In genomic region chr17:32376475-32376874, GRCm38 (mm10) we compare ENCODE assay signal across 27 mouse cellular contexts. TPM values are rescaled to one million over a fixed set of nuclear protein-coding genes. Genes with fewer than 3 reads are reported as not detected.
DNase-seq lines count a peak whose midpoint lies in the region; ATAC-seq and TF ChIP-seq lines count a peak whose summit lies in the region.
"Had no signal": no experiment of that assay in that cellular context is flagged by ENCODE, and none has a peak within 500 bp of the region (broad histone marks: within the 10 kb centered on the region; RNA-seq: fewer than 3 reads in every experiment).

No protein-coding gene starts in this region.

- H3K9me3 ChIP-seq in hindbrain, embryonic 10.5 days, result no peaks in the 10 kb centered on the region
- no peaks in the 10 kb centered on the region for H3K9me3 ChIP-seq in hindbrain, embryonic 12.5 days (replicated peaks)
- H3K9me3 ChIP-seq in stomach, embryonic 15.5 days, result no peaks in the 10 kb centered on the region
- no peaks in the 10 kb centered on the region for H3K9me3 ChIP-seq in stomach, postnatal 0 days (ENCODE audit: control insufficient read depth, low read length)
- no peaks in the 10 kb centered on the region for H3K9me3 ChIP-seq in liver, embryonic 13.5 days (replicated peaks)
- H3K9me3 ChIP-seq: embryonic facial prominence, embryonic 13.5 days; forebrain, embryonic 12.5 days; heart, embryonic 13.5 days; hindbrain, embryonic 13.5 days; limb, embryonic 12.5 days; midbrain, embryonic 12.5 days had no signal

- no peaks in the 10 kb centered on the region for H3K27me3 ChIP-seq in hindbrain, embryonic 10.5 days (ENCODE audit: insufficient read depth, poor library complexity, severe bottlenecking)
- H3K27me3 ChIP-seq in hindbrain, embryonic 12.5 days, result no peaks in the 10 kb centered on the region
- H3K27me3 ChIP-seq in stomach, embryonic 15.5 days (replicated peaks), result no peaks in the 10 kb centered on the region
- H3K27me3 ChIP-seq in stomach, postnatal 0 days (ENCODE audit: control insufficient read depth, insufficient read depth, low read length), result no peaks in the 10 kb centered on the region
- no peaks in the 10 kb centered on the region for H3K27me3 ChIP-seq in liver, embryonic 13.5 days
- H3K27me3 ChIP-seq: embryonic facial prominence, embryonic 13.5 days; forebrain, embryonic 12.5 days; heart, embryonic 13.5 days; hindbrain, embryonic 13.5 days; limb, embryonic 12.5 days; midbrain, embryonic 12.5 days had no signal

- intact Hi-C loops in gastrocnemius, adult 2 months (cut with DNase I), result no loop called here

- H3K9ac ChIP-seq in hindbrain, embryonic 12.5 days, result no peak overlapping the region
- H3K9ac ChIP-seq in stomach, embryonic 15.5 days, result no peak overlapping the region
- H3K9ac ChIP-seq in stomach, postnatal 0 days (ENCODE audit: low read length), result no peak overlapping the region
- peak overlapping the region; percentile 39; the same call in 1 of the 2 replicates for H3K9ac ChIP-seq in liver, embryonic 13.5 days
- H3K9ac ChIP-seq: embryonic facial prominence, embryonic 13.5 days; forebrain, embryonic 12.5 days; heart, embryonic 13.5 days; hindbrain, embryonic 13.5 days; limb, embryonic 12.5 days; midbrain, embryonic 12.5 days had no signal

- no peak for TF ChIP-seq CTCF in stomach, postnatal 0 days (IDR thresholded peaks at IDR 0.05; ENCODE audit: low read depth)
- TF ChIP-seq CTCF in gastrocnemius, adult 2 months (IDR thresholded peaks at IDR 0.05), result no peak

- no peak for DNase-seq in hindbrain, embryonic 10.5 days (ENCODE audit: low spot score)
- DNase-seq in stomach, postnatal 0 days (ENCODE audit: low spot score), result no peak
- DNase-seq in liver, embryonic 13.5 days, result no peak
- DNase-seq in testis, postnatal 14 days (ENCODE audit: low spot score), result no peak
- no peak for DNase-seq in gastrocnemius, adult 2 months
- DNase-seq: adrenal gland, postnatal 10 days; heart, postnatal 14 days; kidney, adult 9 months; kidney, postnatal 36 days; layer of hippocampus, postnatal 36 days; lung, adult 18-20 months; lung, postnatal 10 days; thymus, postnatal 14 days had no signal

- no peak overlapping the region for H3K4me3 ChIP-seq in hindbrain, embryonic 10.5 days
- H3K4me3 ChIP-seq in hindbrain, embryonic 12.5 days, result no peak overlapping the region
- no peak overlapping the region for H3K4me3 ChIP-seq in stomach, embryonic 15.5 days (replicated peaks)
- H3K4me3 ChIP-seq in stomach, postnatal 0 days (ENCODE audit: low read depth, low read length), result no peak overlapping the region
- H3K4me3 ChIP-seq in liver, embryonic 13.5 days (replicated peaks), result no peak overlapping the region
- H3K4me3 ChIP-seq in gastrocnemius, adult 2 months, result no peak overlapping the region
- H3K4me3 ChIP-seq: embryonic facial prominence, embryonic 13.5 days; erythroblast, embryonic 14.5 days; forebrain, embryonic 12.5 days; heart, embryonic 13.5 days; hindbrain, embryonic 13.5 days; limb, embryonic 12.5 days; midbrain, embryonic 12.5 days had no signal

- H3K27ac ChIP-seq in hindbrain, embryonic 10.5 days, result peak overlapping the region; percentile 9; the same call in 1 of the 2 replicates
- no peak overlapping the region for H3K27ac ChIP-seq in hindbrain, embryonic 12.5 days
- H3K27ac ChIP-seq in stomach, embryonic 15.5 days, result 0 out of 2 replicates have a peak overlapping the region, but pooled peaks have one; percentile 16
- H3K27ac ChIP-seq in stomach, postnatal 0 days (replicated peaks), result no peak overlapping the region
- peak overlapping the region; percentile 50; the same call in 1 of the 2 replicates for H3K27ac ChIP-seq in liver, embryonic 13.5 days
- no peak overlapping the region for H3K27ac ChIP-seq in gastrocnemius, adult 2 months
- H3K27ac ChIP-seq: embryonic facial prominence, embryonic 13.5 days; heart, embryonic 13.5 days; hindbrain, embryonic 13.5 days; limb, embryonic 12.5 days; midbrain, embryonic 12.5 days had no signal

- no peak for TF ChIP-seq EP300 in stomach, postnatal 0 days (optimal IDR thresholded peaks at IDR 0.05)

- peaks cover 18% of the 10 kb centered on the region for H3K4me1 ChIP-seq in hindbrain, embryonic 10.5 days (replicated peaks)
- H3K4me1 ChIP-seq in hindbrain, embryonic 12.5 days, result no peaks in the 10 kb centered on the region
- no peaks in the 10 kb centered on the region for H3K4me1 ChIP-seq in stomach, embryonic 15.5 days
- no peaks in the 10 kb centered on the region for H3K4me1 ChIP-seq in stomach, postnatal 0 days (replicated peaks; ENCODE audit: control insufficient read depth, insufficient read depth)
- peaks cover 20% of the 10 kb centered on the region for H3K4me1 ChIP-seq in liver, embryonic 13.5 days (replicated peaks)
- H3K4me1 ChIP-seq: embryonic facial prominence, embryonic 13.5 days; forebrain, embryonic 12.5 days; limb, embryonic 12.5 days; midbrain, embryonic 12.5 days had no signal

- peaks cover 31% of the 10 kb centered on the region for H3K36me3 ChIP-seq in hindbrain, embryonic 10.5 days
- H3K36me3 ChIP-seq in hindbrain, embryonic 12.5 days, result peaks cover 38% of the 10 kb centered on the region
- peaks cover 14% of the 10 kb centered on the region; the same call in 1 of the 2 replicates for H3K36me3 ChIP-seq in stomach, embryonic 15.5 days
- no peaks in the 10 kb centered on the region; the same call in 1 of the 2 replicates for H3K36me3 ChIP-seq in stomach, postnatal 0 days (ENCODE audit: control insufficient read depth, insufficient read depth, low read length)
- H3K36me3 ChIP-seq in liver, embryonic 13.5 days, result peaks cover 23% of the 10 kb centered on the region

- no peak for ATAC-seq in hindbrain, embryonic 12.5 days (ENCODE audit: low FRiP score)
- ATAC-seq in stomach, embryonic 15.5 days (ENCODE audit: insufficient read depth, low FRiP score, low read depth), result peak; percentile 27; the same call in 1 of the 2 replicates
- ATAC-seq in stomach, postnatal 0 days (ENCODE audit: low FRiP score, low TSS enrichment), result no peak
- no peak for ATAC-seq in liver, embryonic 13.5 days (ENCODE audit: low read depth)
- ATAC-seq: activated CD4-positive, CD25-positive, alpha-beta regulatory T cell, adult 4 months; inflammation-experienced regulatory T-cells, adult 6 months had no signal

- H3K4me2 ChIP-seq in hindbrain, embryonic 12.5 days (replicated peaks), result no peak overlapping the region
- H3K4me2 ChIP-seq in stomach, embryonic 15.5 days, result no peak overlapping the region
- no peak overlapping the region for H3K4me2 ChIP-seq in stomach, postnatal 0 days (replicated peaks; ENCODE audit: low read depth)
- peak overlapping the region; percentile 33; the same call in 1 of the 2 replicates for H3K4me2 ChIP-seq in liver, embryonic 13.5 days
- H3K4me2 ChIP-seq: embryonic facial prominence, embryonic 13.5 days; forebrain, embryonic 12.5 days; heart, embryonic 13.5 days; hindbrain, embryonic 13.5 days; limb, embryonic 12.5 days; midbrain, embryonic 12.5 days had no signal

- WGBS in hindbrain, embryonic 10.5 days, result 88% methylated on average over 15 of the region's 15 CpGs
- 88% methylated on average over 15 of the region's 15 CpGs for WGBS in hindbrain, embryonic 12.5 days
- 84% methylated on average over 15 of the region's 15 CpGs for WGBS in stomach, embryonic 15.5 days
- WGBS in stomach, postnatal 0 days, result 79% methylated on average over 15 of the region's 15 CpGs
- 82% methylated on average over 15 of the region's 15 CpGs for WGBS in liver, embryonic 13.5 days (ENCODE audit: insufficient replicate concordance)

RNA-seq across cellular contexts. Expression of gene Wiz, which starts 12.8 kb away (rescaled TPM):
- 25.1 and 34.7 TPM in 2 replicates for polyA plus RNA-seq in hindbrain, embryonic 10.5 days (2016; fragmentation: Nextera tagmentation; extraction: Ambion mirVana)
- polyA plus RNA-seq in hindbrain, embryonic 12.5 days (2016; fragmentation: Nextera tagmentation; extraction: Ambion mirVana), result 45.6 and 52.2 TPM in 2 replicates
- polyA plus RNA-seq in stomach, embryonic 15.5 days (2015; fragmentation: Nextera tagmentation; extraction: Ambion mirVana), result 26.2 and 31.2 TPM in 2 replicates
- polyA plus RNA-seq in stomach, postnatal 0 days (2015; fragmentation: Nextera tagmentation; extraction: Ambion mirVana), result 9.6 and 13.4 TPM in 2 replicates
- 5.8 and 6.8 TPM in 2 replicates for polyA plus RNA-seq in liver, embryonic 13.5 days (2015; fragmentation: Nextera tagmentation; extraction: Ambion mirVana)
- total RNA-seq in gastrocnemius, adult 2 months (2021), result 10 to 100 TPM; 13.0 to 13.7 TPM

RNA-seq across cellular contexts. Expression of gene Akap8l, which starts 26.1 kb away (rescaled TPM):
- polyA plus RNA-seq in hindbrain, embryonic 10.5 days (2016; fragmentation: Nextera tagmentation; extraction: Ambion mirVana), result 101 and 112 TPM in 2 replicates
- 134 and 138 TPM in 2 replicates for polyA plus RNA-seq in hindbrain, embryonic 12.5 days (2016; fragmentation: Nextera tagmentation; extraction: Ambion mirVana)
- polyA plus RNA-seq in stomach, embryonic 15.5 days (2015; fragmentation: Nextera tagmentation; extraction: Ambion mirVana), result 83.5 and 91.1 TPM in 2 replicates
- 25.2 and 31.7 TPM in 2 replicates for polyA plus RNA-seq in stomach, postnatal 0 days (2015; fragmentation: Nextera tagmentation; extraction: Ambion mirVana)
- polyA plus RNA-seq in liver, embryonic 13.5 days (2015; fragmentation: Nextera tagmentation; extraction: Ambion mirVana), result 35.4 and 36.9 TPM in 2 replicates
- total RNA-seq in gastrocnemius, adult 2 months (2021), result 10 to 100 TPM; 34.5 to 43.4 TPM

RNA-seq across cellular contexts. Expression of gene Rasal3, which starts 26.9 kb away (rescaled TPM):
- polyA plus RNA-seq in hindbrain, embryonic 10.5 days (2016; fragmentation: Nextera tagmentation; extraction: Ambion mirVana), result 0.75 and 1.0 TPM in 2 replicates
- 0.39 and 0.72 TPM in 2 replicates for polyA plus RNA-seq in hindbrain, embryonic 12.5 days (2016; fragmentation: Nextera tagmentation; extraction: Ambion mirVana)
- 2.1 TPM in 2 replicates for polyA plus RNA-seq in stomach, embryonic 15.5 days (2015; fragmentation: Nextera tagmentation; extraction: Ambion mirVana)
- polyA plus RNA-seq in stomach, postnatal 0 days (2015; fragmentation: Nextera tagmentation; extraction: Ambion mirVana), result 0.56 and 0.63 TPM in 2 replicates
- polyA plus RNA-seq in liver, embryonic 13.5 days (2015; fragmentation: Nextera tagmentation; extraction: Ambion mirVana), result 3.5 and 3.6 TPM in 2 replicates
- under 1 TPM; 0.06 to 0.31 TPM for total RNA-seq in gastrocnemius, adult 2 months (2021)
- polyA plus RNA-seq: C2C12 had no signal

RNA-seq across cellular contexts. Expression of gene Pglyrp2, which starts 47.5 kb away (rescaled TPM):
- not detected in 2 replicates for polyA plus RNA-seq in hindbrain, embryonic 10.5 days (2016; fragmentation: Nextera tagmentation; extraction: Ambion mirVana)
- 0.08 TPM in 1 of 2 replicates, not detected in the other for polyA plus RNA-seq in hindbrain, embryonic 12.5 days (2016; fragmentation: Nextera tagmentation; extraction: Ambion mirVana)
- 0.26 and 0.45 TPM in 2 replicates for polyA plus RNA-seq in stomach, embryonic 15.5 days (2015; fragmentation: Nextera tagmentation; extraction: Ambion mirVana)
- 0.10 and 0.16 TPM in 2 replicates for polyA plus RNA-seq in stomach, postnatal 0 days (2015; fragmentation: Nextera tagmentation; extraction: Ambion mirVana)
- polyA plus RNA-seq in liver, embryonic 13.5 days (2015; fragmentation: Nextera tagmentation; extraction: Ambion mirVana), result 2.3 and 2.6 TPM in 2 replicates
- total RNA-seq in gastrocnemius, adult 2 months (2021), result not detected
- total RNA-seq: layer of hippocampus, adult 8-10 months; layer of hippocampus, postnatal 36 days; left cerebral cortex, postnatal 10 days had no signal
- polyA plus RNA-seq: C2C12; forebrain, embryonic 12.5 days; limb, embryonic 12.5 days; midbrain, embryonic 12.5 days had no signal

RNA-seq across cellular contexts. Expression of gene Akap8, which starts 55.4 kb away (rescaled TPM):
- polyA plus RNA-seq in hindbrain, embryonic 10.5 days (2016; fragmentation: Nextera tagmentation; extraction: Ambion mirVana), result 114 and 133 TPM in 2 replicates
- polyA plus RNA-seq in hindbrain, embryonic 12.5 days (2016; fragmentation: Nextera tagmentation; extraction: Ambion mirVana), result 131 TPM in 2 replicates
- 86.1 and 98.3 TPM in 2 replicates for polyA plus RNA-seq in stomach, embryonic 15.5 days (2015; fragmentation: Nextera tagmentation; extraction: Ambion mirVana)
- polyA plus RNA-seq in stomach, postnatal 0 days (2015; fragmentation: Nextera tagmentation; extraction: Ambion mirVana), result 30.3 and 31.0 TPM in 2 replicates
- polyA plus RNA-seq in liver, embryonic 13.5 days (2015; fragmentation: Nextera tagmentation; extraction: Ambion mirVana), result 40.5 and 47.9 TPM in 2 replicates
- total RNA-seq in gastrocnemius, adult 2 months (2021), result 10 to 100 TPM; 33.2 to 40.2 TPM

Comparison
In these comparisons a context has a peak if more than half of its experiments do, and no peak if none do; other contexts are left out.
1. H3K27ac ChIP-seq: peak in hindbrain, embryonic 10.5 days (single experiment), stomach, embryonic 15.5 days (single experiment) and liver, embryonic 13.5 days (single experiment); none in hindbrain, embryonic 12.5 days (single experiment), stomach, postnatal 0 days (single experiment) and gastrocnemius, adult 2 months (single experiment).